Mouse (Mus musculus) kidney, embryonic 15.5 days (tissue): ENCODE measurements at regions not wholly inside any gene's neighbourhood (a gene's known extent, or its start where the extent isn't known, plus 50 kb on each side); places are given as distances from the start of the nearest gene placed in this dataset.

Experiments
- ATAC-seq: fragments of 200-750 bp; cut with Nextera tagmentation; replicated peaks from 2 replicates; pipeline ENCODE4 v1.8.0; 2017; ENCODE audit warnings: moderate TSS enrichment; ENCODE audit not compliant: low FRiP score
- H3K27ac ChIP-seq: fragments of 300-500 bp; sonication (generic); 2 replicates; pipeline ENCODE4 v1.5.1; 2015; ENCODE audit warnings: mild to moderate bottlenecking, inconsistent platforms
- H3K27me3 ChIP-seq: fragments of 300-500 bp; sonication (generic); 2 replicates; pipeline ENCODE4 v1.6.1; 2015; ENCODE audit warnings: inconsistent platforms
- H3K36me3 ChIP-seq: fragments of 300-500 bp; sonication (generic); 2 replicates; pipeline ENCODE4 v1.6.1; 2015; ENCODE audit warnings: inconsistent platforms
- H3K4me1 ChIP-seq: fragments of 300-500 bp; sonication (generic); 2 replicates; pipeline ENCODE4 v1.6.1; 2015; ENCODE audit warnings: inconsistent platforms
- H3K4me2 ChIP-seq: fragments of 300-500 bp; sonication (generic); 2 replicates; pipeline ENCODE4 v1.6.1; 2015; ENCODE audit warnings: moderate library complexity, mild to moderate bottlenecking, inconsistent platforms
- H3K4me3 ChIP-seq: fragments of 300-500 bp; sonication (generic); replicated peaks from 2 replicates; pipeline ENCODE4 v1.5.1; 2015; ENCODE audit warnings: mild to moderate bottlenecking, inconsistent platforms
- H3K9ac ChIP-seq: fragments of 300-500 bp; sonication (generic); 2 replicates; pipeline ENCODE4 v1.6.1; 2015; ENCODE audit warnings: mild to moderate bottlenecking, inconsistent platforms
- H3K9me3 ChIP-seq: fragments of 300-500 bp; sonication (generic); replicated peaks from 2 replicates; pipeline ENCODE4 v1.6.1; 2016; ENCODE audit warnings: inconsistent platforms
- WGBS: fragments of 180-500 bp; shearing (Covaris S2); methylation state at CpG from one replicate; pipeline ENCODE4 v1.1.7; 2015; ENCODE audit warnings: mixed read lengths; 5-methylcytosine and 5-hydroxymethylcytosine counted together

DNA sequence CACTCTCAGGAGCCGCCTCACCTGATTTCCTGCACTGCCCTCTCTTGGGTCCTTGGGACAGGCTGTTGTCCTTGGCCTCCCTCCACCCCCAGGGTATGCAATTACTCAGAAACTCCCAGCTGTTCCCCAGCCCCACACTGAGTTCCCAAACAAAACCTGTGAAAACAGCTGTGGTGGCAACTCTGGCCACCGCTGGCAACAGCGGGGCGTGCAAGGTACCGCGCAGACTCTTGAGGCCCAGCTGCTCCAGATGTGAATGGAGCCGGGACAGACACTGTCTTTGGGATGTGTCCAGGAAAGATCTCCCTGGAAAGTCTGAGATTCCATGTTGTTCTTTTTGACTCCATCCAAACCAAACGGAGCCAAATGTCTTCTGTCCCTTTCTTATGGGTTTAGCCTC lies 211.0 kb upstream of the Osr1 start:
- Histone ChIP-seq H3K27me3 (no peaks in the 10 kb centered on the region), H3K36me3 (no peaks in the 10 kb centered on the region), H3K4me3 (no peak overlapping the region), H3K9ac (no peak overlapping the region), H3K4me1 (no peaks in the 10 kb centered on the region), H3K4me2 (no peak overlapping the region), H3K9me3 (no peaks in the 10 kb centered on the region), H3K27ac (no peak overlapping the region)
- WGBS: 48% methylated on average over 8 of the region's 8 CpGs
- ATAC-seq: peak; percentile 58

DNA sequence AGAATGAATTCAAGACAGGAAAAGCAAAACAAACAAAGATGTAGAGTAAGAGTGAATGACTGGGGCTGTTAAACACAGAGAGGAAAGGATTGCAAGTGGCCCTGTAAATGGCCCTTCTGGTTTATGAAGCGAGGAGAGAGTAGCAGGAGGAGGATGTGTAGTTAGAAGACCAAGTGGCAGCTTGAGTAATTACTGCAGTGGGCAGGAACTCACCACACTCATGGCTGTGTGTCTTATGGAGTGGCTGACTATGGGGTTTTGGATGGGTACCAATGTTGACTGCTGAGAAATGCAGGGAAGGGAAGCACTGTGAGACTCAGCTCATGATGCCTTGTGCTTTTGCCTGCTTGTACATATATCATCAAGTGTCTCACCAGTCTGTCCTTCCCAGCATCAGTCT lies 204.0 kb upstream of the Osr1 start:
- no peaks in the 10 kb centered on the region for H3K27me3 ChIP-seq
- ATAC-seq: peak; percentile 93
- WGBS: 6% methylated on average over 1 of the region's 1 CpGs

DNA sequence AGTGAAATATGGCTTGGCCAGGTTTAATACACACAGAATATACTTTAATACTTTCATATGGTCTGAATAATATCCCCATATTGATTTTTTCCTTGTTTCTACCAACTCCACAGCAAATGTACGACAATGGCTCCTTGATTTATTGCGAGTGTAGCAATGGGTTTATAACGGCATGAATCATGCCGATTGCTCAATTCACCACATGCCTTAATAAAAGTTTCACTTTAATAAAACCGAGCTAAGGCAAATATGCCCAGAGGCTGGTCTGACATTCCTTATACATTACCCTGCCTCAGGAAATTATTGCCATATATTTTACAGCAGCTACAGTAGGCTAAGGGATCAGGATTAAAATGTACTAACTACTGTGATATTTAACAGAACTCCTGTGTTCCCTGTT lies 201.2 kb upstream of the Osr1 start:
- H3K9me3 ChIP-seq: no peaks in the 10 kb centered on the region
- no peak for ATAC-seq
- H3K27me3 ChIP-seq: no peaks in the 10 kb centered on the region
- 56% methylated on average over 5 of the region's 5 CpGs for WGBS
- no peak overlapping the region for H3K4me2 ChIP-seq
- no peak overlapping the region for H3K9ac ChIP-seq
- no peaks in the 10 kb centered on the region for H3K36me3 ChIP-seq
- no peak overlapping the region for H3K4me3 ChIP-seq
- H3K27ac ChIP-seq: no peak overlapping the region
- H3K4me1 ChIP-seq: no peaks in the 10 kb centered on the region

More for the DNA sequence above, 204.0 kb upstream of the Osr1 start:
- Histone ChIP-seq H3K9me3 (no peaks in the 10 kb centered on the region), H3K27ac (no peak overlapping the region), H3K4me1 (no peaks in the 10 kb centered on the region), H3K4me2 (no peak overlapping the region), H3K4me3 (no peak overlapping the region), H3K9ac (no peak overlapping the region), H3K36me3 (no peaks in the 10 kb centered on the region)

DNA sequence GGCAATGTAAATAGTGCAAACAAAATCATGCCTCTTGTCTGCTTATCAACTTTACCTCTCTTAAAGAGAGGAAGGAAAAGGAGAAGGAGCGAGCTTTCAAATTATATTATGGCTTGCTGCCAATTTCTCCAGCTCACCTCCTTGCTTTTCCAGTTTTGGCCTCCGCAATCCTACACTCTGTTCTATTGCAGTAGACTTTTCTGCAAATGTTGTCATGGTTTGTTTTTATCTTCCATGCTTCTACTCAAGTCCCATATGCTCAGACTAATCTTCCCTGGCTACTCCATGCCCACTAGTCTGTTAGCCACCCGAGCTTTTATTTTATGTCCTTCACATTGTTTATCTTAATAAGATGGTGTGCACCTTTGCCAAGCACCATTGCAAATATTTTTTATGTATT lies 168.0 kb upstream of the Osr1 start:
- no peaks in the 10 kb centered on the region for H3K9me3 ChIP-seq
- H3K9ac ChIP-seq: no peak overlapping the region
- H3K36me3 ChIP-seq: no peaks in the 10 kb centered on the region
- no peak overlapping the region for H3K4me2 ChIP-seq
- 66% methylated on average over 3 of the region's 3 CpGs for WGBS
- no peak for ATAC-seq
- no peak overlapping the region for H3K4me3 ChIP-seq
- H3K4me1 ChIP-seq: no peaks in the 10 kb centered on the region
- no peaks in the 10 kb centered on the region for H3K27me3 ChIP-seq
- no peak overlapping the region for H3K27ac ChIP-seq

DNA sequence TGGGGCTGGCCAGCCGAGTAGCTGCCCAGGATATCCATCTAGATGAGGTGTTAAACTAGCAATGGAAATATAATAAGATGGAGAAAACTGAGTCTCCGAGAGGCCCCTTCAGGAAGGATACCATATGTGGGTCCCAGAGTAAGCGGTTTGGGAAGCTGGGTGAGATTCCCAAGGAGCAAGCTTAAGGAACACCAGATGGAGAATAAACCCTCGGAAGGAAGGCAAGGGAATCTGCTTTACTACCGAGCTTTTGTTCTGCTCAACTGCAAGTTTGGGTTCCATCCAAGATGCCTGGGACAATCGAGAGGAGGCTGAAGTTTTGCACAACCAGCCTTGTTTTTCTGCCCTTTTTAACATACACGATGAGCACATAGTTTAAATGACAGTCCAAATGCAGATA lies 164.9 kb upstream of the Osr1 start:
- H3K27ac ChIP-seq: no peak overlapping the region
- H3K4me3 ChIP-seq: no peak overlapping the region
- H3K4me1 ChIP-seq: no peaks in the 10 kb centered on the region
- no peaks in the 10 kb centered on the region for H3K36me3 ChIP-seq
- WGBS: 61% methylated on average over 7 of the region's 7 CpGs
- H3K9ac ChIP-seq: no peak overlapping the region
- H3K9me3 ChIP-seq: no peaks in the 10 kb centered on the region
- no peak overlapping the region for H3K4me2 ChIP-seq
- no peaks in the 10 kb centered on the region for H3K27me3 ChIP-seq
- no peak for ATAC-seq

DNA sequence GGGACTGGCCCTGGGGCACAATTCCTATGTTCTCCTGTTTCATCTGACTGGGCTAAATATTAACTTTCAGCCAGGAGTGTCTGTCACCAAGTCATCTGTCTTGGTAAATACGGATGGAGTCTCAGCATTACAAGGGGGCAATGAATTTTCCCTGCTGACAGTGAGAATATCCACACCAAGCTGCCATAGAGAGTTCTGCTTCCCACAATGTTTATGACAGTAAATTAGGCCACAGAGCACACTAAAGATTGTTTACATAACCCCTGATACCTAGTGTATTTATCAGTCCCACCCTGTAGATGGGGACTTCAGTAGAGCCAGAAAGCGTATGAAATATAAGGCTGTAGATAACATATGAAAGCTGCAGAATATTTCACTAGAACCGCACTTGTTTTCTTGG lies 150.6 kb upstream of the Osr1 start:
- Histone ChIP-seq H3K27me3 (no peaks in the 10 kb centered on the region), H3K4me1 (no peaks in the 10 kb centered on the region), H3K4me2 (no peak overlapping the region), H3K36me3 (no peaks in the 10 kb centered on the region), H3K27ac (no peak overlapping the region), H3K9ac (no peak overlapping the region), H3K4me3 (no peak overlapping the region), H3K9me3 (no peaks in the 10 kb centered on the region)
- peak; percentile 71 for ATAC-seq
- WGBS: 19% methylated on average over 3 of the region's 3 CpGs

DNA sequence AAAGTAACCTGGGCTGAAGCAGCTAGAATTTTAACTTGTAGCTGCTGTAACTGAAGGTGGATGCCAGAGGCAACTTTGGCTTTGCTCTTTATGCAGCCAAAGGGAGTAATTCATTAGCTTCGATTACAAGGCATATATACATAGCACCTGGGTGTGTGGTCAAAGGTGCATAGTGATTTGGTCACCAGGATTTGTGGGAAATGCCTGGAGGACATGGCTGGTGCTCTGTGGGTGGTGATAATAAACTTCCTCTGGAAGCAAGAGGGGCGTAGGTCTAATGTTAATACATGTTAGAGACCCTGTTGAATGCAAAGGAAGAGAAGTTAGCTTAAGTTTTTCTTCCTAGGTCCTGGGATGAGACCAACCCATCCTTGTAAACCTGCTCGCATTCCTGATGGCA lies 139.3 kb upstream of the Osr1 start:
- Histone ChIP-seq H3K36me3 (no peaks in the 10 kb centered on the region), H3K4me1 (no peaks in the 10 kb centered on the region), H3K4me2 (no peak overlapping the region), H3K27me3 (no peaks in the 10 kb centered on the region), H3K9ac (no peak overlapping the region), H3K27ac (no peak overlapping the region), H3K4me3 (no peak overlapping the region), H3K9me3 (no peaks in the 10 kb centered on the region)
- ATAC-seq: no peak
- WGBS: 80% methylated on average over 3 of the region's 3 CpGs

DNA sequence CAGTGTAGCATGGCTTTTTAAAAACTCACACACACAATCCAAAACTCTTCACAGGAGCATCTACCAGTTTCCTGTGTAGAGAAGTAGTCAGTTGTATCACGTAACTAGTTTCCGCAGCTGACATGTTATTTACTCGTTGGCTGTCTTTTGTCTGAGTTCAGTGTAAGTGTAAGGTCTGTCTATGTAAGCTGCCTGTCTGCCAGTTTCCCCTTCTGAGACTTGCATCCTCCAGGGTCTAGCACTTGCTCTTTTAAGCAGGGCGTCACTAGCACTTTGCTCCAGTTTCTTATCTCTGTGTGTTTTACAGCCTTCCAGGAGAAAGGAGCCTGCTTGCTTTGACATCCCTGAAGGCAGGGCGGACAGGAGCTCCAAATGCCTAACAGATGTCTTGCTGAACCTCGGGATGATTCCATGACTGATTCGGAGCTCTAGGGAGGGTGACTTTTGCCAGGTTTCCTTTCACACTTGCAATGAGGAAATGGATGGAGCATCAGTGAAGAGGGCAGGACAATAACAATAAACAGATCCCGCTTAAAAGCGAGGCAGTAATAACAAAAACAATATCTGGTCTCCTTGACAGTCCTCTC lies 131.2 kb upstream of the Osr1 start:
- ATAC-seq: no peak
- Histone ChIP-seq H3K9me3 (no peaks in the 10 kb centered on the region), H3K4me3 (no peak overlapping the region)

DNA sequence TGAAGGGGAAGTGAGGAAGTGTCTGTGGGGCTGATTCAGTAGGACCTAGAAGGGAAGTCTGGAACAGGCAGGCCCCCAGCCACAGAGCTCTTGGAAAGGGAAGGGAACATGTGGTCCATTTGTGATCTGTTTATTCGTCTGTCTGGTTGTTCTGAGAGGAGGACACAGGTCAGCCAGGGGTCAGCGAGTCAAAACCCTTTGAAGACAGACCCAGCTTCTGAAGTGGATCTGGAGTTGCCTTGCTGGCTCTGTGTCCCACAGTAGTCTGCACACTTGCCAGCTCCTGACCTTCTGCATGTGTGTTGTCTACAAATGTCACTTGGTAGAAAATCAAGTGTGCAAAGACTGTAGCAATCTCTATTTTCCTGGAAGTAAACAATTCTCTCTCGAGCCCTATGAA lies 119.3 kb upstream of the Osr1 start:
- 15% methylated on average over 3 of the region's 3 CpGs for WGBS
- Histone ChIP-seq H3K9me3 (no peaks in the 10 kb centered on the region), H3K4me3 (no peak overlapping the region), H3K27ac (no peak overlapping the region), H3K4me2 (no peak overlapping the region), H3K36me3 (no peaks in the 10 kb centered on the region), H3K4me1 (no peaks in the 10 kb centered on the region), H3K27me3 (no peaks in the 10 kb centered on the region), H3K9ac (no peak overlapping the region)
- no peak for ATAC-seq

More for the DNA sequence above, 131.2 kb upstream of the Osr1 start:
- no peak overlapping the region for H3K9ac ChIP-seq
- H3K36me3 ChIP-seq: no peaks in the 10 kb centered on the region
- WGBS: 13% methylated on average over 9 of the region's 9 CpGs
- no peak overlapping the region for H3K27ac ChIP-seq
- 0 out of 2 replicates have a peak, but pooled peaks cover 4% of the 10 kb centered on the region for H3K4me1 ChIP-seq
- H3K27me3 ChIP-seq: no peaks in the 10 kb centered on the region
- no peak overlapping the region for H3K4me2 ChIP-seq

DNA sequence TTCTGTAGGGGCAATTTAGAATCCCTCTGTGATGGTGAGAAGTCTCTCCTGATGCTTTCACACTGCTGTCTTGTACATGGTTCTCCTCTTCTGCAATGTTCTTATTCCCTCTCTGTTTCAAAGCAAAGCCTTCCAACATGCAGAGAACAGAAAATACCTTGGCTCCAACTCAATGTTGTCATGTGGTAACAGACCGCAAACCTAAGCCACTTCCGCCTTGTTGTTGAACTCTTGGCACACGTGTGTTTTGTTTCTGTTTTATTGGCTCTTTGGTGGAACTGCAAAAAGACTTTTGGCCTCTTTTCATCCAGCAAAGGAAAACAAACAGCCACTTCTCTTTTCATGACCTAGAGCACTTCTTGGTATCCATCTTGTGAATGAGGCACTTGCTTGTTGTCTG lies 109.7 kb upstream of the Osr1 start:
- Histone ChIP-seq H3K27me3 (no peaks in the 10 kb centered on the region), H3K9me3 (no peaks in the 10 kb centered on the region), H3K36me3 (no peaks in the 10 kb centered on the region), H3K4me3 (no peak overlapping the region), H3K4me1 (no peaks in the 10 kb centered on the region), H3K9ac (no peak overlapping the region), H3K27ac (no peak overlapping the region), H3K4me2 (no peak overlapping the region)
- 45% methylated on average over 3 of the region's 3 CpGs for WGBS
- ATAC-seq: no peak

DNA sequence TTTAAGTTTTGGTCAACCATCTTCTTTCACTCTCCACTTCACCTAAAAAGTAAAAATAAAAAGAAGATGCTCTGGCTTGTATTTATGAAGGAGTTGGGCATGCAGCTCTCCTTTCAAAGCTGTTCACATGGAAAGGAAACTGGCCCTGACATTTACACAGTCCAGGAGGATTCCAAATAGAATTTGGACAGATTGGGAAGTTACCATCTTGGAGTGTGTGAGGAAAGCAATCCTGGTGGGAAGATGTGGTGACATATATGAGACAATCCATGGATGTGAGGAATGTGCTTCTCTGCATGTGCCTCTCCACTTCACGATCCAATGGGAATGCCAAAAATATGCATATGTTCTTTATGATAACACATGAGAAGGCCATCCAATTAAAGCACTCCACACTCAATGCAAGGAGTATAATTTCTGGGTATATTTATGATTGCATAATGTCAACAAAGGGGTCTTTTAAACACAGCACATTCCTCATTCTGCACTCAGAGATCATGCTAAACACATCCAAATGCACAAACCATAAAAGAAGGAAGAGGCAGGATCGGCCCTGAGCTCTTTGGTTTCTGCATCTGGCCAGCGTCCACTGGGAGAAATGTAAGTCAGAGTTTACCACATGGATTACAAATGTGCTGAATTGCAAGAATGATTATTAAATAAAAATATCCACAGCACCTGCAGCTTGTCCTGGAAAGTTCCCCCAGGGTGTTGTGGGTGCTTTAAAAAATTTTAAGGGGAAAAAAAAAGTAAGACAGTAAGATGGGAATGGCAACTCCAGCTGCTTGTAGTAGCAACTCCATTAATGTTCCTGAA lies 100.1 kb upstream of the Osr1 start:
- H3K4me1 ChIP-seq: no peaks in the 10 kb centered on the region
- 72% methylated on average over 3 of the region's 3 CpGs for WGBS
- no peak for ATAC-seq
- H3K27me3 ChIP-seq: no peaks in the 10 kb centered on the region
- H3K36me3 ChIP-seq: no peaks in the 10 kb centered on the region
- H3K4me3 ChIP-seq: no peak overlapping the region
- no peak overlapping the region for H3K27ac ChIP-seq
- no peaks in the 10 kb centered on the region for H3K9me3 ChIP-seq
- no peak overlapping the region for H3K4me2 ChIP-seq
- no peak overlapping the region for H3K9ac ChIP-seq

DNA sequence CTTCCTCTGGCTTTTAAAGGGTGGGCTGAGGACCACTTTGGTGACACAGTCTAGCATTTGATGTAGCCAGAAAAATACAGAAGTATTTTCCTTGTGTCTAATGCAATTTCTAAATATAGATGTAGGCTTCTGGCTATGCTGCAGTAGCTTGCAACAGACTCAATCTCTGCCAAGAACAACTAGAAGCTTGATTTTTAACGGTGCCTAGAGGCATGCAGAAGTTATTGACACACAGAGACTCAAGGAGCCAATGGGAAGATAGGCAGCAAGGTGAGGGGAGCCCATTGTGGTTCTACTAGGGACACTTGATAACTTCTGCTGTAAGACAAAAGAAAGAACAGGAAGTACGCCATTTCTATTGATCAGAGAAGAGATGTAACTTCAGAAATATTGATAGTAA lies 94.1 kb upstream of the Osr1 start:
- Histone ChIP-seq H3K4me2 (no peak overlapping the region), H3K36me3 (no peaks in the 10 kb centered on the region), H3K27me3 (no peaks in the 10 kb centered on the region), H3K27ac (no peak overlapping the region), H3K9ac (no peak overlapping the region), H3K4me1 (no peaks in the 10 kb centered on the region), H3K9me3 (no peaks in the 10 kb centered on the region), H3K4me3 (no peak overlapping the region)
- ATAC-seq: no peak
- 76% methylated on average over 2 of the region's 2 CpGs for WGBS

DNA sequence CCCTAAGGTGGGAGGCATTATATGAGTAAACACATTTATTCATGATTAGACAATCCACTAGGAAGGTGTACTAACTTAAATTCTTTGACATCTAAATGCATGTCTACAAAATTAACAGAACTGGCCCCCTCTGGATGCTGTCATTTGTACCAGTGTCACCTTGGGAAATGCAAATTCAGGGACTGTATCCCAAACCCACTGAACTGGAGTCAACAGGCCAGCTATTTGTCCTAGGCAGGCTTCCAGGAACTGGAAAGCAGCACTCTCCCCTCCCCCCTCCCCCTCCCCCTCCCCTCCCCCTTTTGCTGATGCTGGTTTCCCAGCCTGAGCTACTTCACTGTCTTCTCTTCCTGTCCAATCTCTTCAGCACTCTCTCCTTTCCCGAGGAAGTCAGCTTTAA lies 91.7 kb upstream of the Osr1 start:
- H3K9ac ChIP-seq: no peak overlapping the region
- 19% methylated on average over 1 of the region's 1 CpGs for WGBS
- H3K9me3 ChIP-seq: no peaks in the 10 kb centered on the region
- no peak for ATAC-seq
- no peaks in the 10 kb centered on the region for H3K4me1 ChIP-seq
- H3K36me3 ChIP-seq: no peaks in the 10 kb centered on the region
- H3K4me2 ChIP-seq: no peak overlapping the region
- no peak overlapping the region for H3K27ac ChIP-seq
- no peak overlapping the region for H3K4me3 ChIP-seq
- H3K27me3 ChIP-seq: no peaks in the 10 kb centered on the region
